Mouse (Mus musculus): ENCODE measurements around the gene Rhot1.

Gene Rhot1

DNA sequence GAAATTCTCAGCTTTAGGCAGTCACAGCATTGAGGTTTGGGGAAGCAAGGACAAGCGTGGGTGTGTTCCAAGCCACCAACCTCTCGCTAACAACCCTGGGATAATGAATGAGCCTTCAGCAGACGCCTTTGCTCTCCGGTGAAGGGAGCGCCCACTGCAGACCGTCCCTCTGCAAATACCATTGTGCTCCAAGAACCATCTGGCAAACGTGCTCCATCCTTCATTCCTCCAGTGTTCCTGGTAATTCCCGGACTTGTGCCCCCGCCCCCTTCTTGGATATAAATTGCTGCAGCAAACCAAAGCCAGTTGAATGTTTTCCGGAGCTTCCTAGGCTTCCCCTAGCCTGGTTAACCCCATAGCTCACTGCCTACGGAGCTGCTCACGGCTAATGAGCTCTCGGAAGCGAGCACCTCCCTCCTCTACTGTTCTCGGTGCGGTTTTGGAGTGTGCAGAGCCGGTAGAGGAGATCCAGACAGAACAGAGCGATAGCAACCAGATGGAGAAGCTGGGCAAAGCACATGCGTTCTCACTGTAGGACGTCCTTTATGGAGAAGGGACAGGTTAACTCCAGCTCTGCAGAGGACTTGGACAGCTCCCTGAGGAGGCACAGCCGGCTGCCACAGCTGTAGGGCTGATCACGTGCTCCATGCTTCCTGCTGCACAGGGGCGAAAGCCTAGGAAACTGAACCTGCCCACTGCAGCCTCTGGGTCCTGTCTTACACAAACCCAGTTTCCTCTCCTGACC is 81.1 kb downstream of the Rhot1 start:
- DNase-seq (ENCODE audit: low spot score in 2 of 2): no peak

DNA sequence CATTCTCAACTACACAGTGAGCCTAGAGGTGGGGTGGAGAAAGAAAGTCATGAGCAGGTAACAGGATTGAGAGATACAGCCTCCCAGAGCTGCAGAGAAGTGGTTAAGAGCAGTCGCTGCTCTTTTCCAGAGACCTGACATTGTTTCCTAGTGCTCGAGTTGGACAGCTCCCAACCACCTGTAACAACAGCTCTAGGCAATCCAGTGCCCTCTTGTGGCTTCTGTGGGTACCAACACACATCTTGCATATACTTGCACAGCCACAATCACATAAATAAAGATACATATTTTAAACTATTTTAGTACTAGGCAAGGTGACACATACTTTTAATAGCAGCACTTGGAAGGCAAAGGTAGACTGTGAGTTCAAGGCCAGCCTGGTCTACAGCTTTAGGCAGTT is 82.2 kb downstream of the Rhot1 start:
- no peak for DNase-seq (ENCODE audit: low spot score in 2 of 2)

DNA sequence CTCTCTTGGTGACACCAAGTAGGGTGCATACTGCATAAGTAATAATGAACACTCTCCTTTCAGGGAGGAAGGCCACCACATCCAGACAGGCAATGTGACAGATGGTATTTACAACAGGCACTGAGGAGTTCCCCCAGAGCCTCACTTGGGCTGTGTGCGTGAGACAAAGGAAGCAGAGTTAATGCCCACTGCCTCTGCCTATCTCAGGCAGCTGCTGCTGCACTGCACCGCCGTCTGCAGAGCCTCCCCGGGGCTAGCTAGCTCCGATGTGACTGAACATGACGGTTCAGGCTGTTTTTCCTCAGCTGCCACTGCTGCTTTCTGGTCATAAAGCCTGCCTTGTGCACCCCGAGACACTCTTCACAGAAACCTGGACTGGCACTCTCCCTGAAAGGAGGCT is 83.6 kb downstream of the Rhot1 start:
- no peak for DNase-seq (ENCODE audit: low spot score in 2 of 2)

DNA sequence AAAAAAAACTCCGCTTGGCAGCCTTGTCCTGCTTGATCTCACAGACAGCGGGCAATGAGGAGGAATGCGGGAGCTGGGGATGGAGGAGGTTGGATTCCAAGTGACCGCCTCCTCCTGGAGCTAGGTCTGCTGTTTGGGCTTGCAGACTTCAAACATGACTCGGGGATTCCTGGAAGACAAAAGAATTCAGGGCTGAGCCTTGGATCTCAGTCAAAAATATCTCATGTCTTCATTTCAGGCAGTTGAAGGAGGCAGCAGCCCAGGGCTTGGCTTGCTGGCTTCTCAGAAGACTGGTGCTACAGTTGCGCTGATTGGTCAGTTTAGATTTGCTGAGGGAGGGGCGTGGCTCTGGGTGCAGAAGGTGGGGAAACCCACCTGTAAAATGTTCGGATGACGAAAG is 86.2 kb downstream of the Rhot1 start:
- DNase-seq (ENCODE audit: low spot score in 2 of 2): no peak

DNA sequence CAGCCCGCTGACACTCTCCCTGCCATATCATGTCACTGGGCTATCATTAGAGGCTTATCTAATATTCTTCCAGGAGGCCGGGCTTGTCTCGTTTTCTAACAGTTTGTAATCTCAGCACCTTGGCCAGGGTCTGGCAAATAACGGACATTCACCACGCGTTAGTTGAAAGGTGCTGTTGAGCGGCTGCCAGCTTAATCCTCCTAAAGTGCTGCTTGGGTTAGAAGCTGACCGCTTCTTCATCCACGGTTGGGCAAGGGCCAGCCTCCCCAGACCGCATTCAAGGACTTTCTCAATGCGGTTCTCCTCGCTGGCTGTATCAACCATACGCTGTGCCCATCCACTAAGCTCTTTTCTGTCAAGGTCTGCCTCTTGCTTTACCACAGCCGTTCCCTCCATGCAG is 87.0 kb downstream of the Rhot1 start:
- no peak for DNase-seq (ENCODE audit: low spot score in 2 of 2)

DNA sequence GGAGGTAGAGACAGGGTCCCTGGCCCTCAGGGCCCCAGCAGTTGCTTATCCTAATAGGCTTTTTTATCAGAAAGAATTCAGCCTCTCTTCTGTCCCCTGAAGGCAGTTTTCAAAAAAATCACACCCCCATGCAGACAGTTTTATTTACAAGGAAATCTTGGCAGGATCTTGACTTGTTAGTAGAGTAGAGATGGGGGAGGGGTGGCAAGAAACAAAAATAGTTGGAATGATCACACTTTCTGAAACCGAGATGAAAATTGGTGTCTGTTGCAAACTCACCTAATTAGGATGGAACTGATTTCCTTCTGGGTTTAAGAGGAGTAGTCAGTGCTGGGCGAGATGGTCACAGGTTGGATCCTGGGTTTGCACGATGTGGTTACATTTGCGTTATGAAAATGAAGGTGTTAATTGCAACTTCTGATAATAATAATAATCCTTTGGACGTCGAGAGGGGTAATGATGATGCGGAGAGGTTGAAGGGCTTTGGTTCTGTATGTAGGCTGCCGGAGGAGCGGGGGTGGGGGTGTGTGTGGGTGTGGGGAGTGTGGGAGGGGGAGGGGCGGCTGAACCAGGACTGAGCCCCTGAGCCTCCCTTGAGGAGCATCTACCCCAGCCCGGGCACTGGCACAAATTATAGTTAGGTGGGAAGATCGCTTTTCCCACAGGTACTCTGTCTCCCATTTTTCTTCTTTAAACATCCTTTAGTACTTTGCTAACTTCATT is 90.9 kb downstream of the Rhot1 start:
- no peak for DNase-seq (ENCODE audit: low spot score in 2 of 2)

DNA sequence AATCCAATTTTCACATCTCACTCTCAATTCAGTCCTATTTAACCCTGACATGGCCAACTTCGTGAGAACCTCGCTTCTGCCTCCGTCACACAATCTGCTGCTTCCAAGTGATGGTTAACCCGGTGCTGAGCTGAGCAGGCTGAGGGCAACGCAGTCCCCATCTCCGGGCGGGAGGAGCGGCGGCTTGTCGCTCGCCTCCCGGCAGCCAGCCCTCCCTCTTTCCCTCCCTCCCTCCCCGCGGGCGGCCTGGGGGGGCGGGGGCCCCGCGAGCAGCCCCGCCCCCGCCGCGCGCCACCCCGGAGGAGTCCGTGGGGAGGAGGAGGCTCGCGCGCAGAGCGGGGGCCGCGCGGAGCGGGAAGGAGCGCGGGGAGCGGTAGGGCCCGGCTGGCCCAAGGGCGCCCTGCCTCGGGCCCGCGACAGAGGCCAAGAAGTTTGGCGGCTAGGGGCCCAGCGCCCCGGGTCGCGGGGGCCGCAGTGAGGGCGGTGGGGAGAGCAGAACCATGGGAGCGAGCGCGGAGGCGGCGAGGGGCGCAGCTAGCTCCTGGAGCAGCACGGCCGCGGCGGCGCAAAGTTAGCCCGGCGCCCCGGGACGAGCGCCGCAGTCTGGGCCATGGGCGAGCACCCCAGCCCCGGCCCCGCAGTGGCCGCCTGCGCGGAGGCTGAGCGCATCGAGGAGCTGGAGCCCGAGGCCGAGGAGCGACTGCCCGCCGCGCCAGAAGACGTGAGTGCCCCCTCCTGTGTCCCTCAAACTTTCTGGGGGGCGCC is 91.9 kb downstream of the Rhot1 start, which contains the start of gene Rhbdl3:
Rhbdl3 (plus strand) TSS at position 362 of the 765 bp plus-strand sequence.
- peak in 1 of 2 experiments; percentile 42 for DNase-seq (ENCODE audit: low spot score in 2 of 2)

DNA sequence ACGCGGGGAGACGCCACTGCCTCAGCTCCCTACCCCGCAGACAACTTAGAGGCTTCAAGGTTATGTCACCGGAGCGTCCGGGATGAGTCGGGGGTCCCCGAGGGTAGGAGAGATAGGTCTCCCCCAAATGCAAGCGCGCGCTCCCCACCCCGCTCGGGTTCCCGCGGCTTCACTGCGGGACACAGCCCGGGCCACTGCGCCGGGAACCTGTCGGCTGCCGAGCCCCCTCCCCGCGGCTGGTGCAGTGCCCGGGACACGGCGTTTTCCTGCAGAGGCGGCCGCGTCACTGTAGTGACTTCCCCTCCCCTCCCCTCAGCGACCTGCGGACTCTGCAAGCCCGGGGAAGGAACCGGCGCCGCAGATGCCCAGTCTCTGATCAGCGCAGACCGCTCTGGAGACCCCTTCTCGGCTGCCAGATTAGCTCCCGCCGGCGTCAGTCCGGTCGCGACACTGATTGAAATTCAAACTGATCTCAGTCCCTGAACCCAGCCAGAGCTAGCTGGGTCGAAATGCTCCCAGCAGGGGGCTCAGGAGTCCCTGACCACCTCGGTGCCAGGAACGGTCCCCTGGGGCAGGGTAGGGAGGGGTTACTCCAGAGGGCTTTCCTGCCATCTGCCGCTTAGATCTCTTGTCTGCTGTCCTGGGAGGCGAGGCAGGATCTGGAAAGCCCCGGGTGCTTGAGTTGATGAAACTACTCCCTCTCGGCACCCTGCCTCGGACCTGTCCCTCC is 92.7 kb downstream of the Rhot1 start:
- DNase-seq (ENCODE audit: low spot score in 2 of 2): peak in 1 of 2 experiments; percentile 58

DNA sequence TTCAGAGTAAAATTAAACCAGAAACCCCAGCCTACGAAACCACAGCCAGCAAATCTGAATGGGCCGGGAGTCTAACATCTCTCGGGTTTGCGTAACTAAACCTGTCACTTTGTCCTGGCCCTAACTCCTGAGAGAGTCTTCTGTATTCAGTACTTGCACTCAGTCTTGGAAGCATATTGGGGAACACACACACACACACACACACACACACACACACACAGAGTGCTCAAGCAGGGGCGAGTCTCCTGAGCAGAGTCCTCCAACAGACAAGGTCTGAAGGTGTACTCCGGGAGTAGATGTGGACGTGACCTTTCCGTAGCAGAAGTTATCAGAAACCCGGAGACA is 93.2 kb downstream of the Rhot1 start:
- DNase-seq (ENCODE audit: low spot score in 2 of 2): no peak

DNA sequence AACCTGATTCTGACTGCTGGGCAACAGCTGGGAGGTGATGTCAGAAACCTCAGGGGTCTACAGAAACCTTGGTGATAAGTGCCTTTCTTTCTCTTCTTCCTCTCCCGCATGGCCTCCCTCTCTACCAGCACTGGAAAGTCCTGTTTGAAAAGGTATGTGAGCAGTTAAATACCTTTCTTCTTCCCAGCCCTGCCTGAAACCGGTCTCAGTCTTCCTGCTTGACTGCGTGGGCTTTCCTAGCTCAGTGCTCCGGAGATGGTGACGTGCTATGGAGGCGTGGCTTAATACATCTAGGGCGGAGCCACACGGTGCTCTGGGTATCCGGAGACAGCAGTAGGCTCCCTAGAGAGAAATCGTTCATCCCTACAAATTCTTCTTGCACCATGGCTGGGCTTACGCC is 93.7 kb downstream of the Rhot1 start:
- DNase-seq (ENCODE audit: low spot score in 2 of 2): peak; percentile 70 to 77

DNA sequence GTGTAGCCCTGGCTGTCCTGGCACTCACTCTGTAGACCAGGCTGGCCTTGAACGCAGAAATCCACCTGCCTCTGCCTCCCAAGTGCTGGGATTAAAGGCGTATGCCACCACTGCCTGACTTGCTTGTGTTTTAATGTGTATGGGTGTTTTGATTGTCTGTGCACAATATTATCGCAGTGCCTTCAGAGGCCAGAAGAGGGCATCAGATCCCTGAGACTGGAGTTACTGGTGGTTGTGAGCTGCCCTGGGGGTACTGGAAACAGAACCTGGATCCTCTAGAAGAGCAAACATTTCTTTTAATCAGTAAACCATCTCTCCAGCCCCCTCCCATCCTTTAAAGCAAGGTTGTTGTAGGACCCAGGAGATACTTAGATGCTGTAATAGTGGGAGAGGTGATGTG is 94.9 kb downstream of the Rhot1 start:
- no peak for DNase-seq (ENCODE audit: low spot score in 2 of 2)

DNA sequence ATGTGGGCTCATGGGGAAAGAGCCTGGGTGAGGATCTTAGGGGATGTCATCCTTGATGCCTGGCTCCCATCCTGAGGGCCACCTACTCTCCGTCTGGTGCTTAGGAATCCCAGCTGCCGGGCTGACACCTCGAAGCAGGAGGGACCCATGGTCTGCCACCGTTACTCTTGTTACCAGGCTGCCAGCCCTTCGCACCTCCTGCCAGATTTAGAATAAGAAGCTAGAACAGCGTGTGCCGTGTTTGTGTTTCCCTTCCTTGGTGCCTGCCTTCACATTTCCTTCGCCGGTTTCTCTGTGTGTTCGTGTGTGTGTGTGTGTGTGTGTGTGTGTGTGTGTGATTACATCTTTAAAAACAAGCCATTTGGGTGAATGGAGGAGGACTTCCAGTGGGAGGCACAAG is 96.0 kb downstream of the Rhot1 start:
- peak in 1 of 2 experiments; percentile 60 for DNase-seq (ENCODE audit: low spot score in 2 of 2)

DNA sequence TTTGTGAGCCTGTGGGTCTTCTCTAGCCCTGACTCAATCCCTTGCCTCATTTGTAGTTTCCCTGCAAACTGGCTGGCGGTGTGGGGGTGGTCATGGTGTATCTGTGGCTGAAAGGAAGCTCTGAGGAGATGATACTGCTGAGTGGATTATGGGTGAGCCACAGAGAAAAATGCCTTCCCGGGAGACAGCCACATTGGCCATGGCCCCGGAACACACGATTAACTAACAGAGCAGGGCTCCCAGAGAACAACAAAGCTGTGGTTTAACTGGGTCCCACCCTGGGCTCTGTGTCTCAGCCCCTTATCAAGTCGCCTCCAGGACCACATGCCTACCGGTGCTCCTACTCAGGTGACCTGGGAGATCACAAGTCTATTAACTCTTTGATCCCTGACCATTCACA is 99.7 kb downstream of the Rhot1 start:
- DNase-seq (ENCODE audit: low spot score in 2 of 2): no peak

DNA sequence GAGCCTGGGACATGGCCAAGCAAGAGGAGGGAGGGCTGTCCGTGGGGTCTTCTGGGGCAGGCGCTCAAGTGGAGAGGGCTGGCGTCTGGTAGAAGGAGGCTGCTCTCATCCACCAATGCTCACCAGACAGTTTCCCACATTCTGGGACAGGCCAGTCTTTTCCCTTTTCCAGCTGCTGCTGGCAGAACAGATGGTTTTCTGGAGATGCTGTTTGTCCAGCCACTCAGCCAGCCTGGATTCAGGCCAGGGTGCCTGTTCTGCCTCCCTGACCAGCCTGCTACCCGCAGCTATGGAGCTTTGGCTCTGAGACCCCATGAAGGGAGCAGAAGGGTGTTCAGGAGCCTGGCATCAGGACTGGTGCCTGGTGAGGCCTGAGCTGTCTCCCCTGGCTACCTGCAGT is 102.5 kb downstream of the Rhot1 start:
- DNase-seq (ENCODE audit: low spot score in 2 of 2): no peak

DNA sequence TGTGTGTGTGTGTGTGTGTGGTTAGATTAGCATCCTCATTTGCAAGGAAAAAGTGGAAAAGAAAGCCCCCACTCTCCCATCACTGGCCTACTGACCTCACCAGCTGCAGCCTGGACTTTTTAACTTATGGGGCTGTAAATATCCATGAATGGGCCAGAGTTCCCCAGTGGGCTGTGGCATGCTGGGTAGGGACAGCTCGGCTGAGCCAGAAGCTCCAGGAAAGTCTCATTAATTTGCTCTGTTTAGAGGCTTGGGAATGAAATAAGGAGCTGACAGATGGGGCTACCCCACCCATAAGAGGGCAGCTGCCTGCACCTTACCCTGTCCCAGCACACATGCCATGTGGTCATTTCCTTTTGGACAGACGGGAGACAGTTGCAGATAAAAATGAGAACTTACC is 103.2 kb downstream of the Rhot1 start:
- DNase-seq (ENCODE audit: low spot score in 2 of 2): no peak

DNA sequence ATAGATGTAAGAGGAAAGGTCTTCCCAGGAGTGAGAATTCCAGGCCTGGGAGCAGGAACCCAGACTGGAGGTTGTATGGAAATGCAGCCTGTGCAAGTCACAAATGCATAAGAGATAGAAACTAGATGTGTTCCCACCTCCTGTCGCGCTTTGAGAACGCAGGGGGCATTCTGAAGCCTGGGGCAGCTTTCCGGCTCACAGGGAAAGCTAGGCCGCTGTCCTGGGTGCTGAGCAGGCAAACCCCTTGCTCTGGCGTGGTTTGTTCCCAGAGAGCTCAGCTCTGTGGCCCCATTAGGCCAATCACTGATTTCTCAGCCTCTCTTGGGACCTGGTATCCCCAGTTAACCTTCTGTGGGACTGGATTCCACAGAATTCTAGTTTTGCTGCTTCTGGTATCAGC is 103.7 kb downstream of the Rhot1 start:
- DNase-seq (ENCODE audit: low spot score in 2 of 2): no peak

DNA sequence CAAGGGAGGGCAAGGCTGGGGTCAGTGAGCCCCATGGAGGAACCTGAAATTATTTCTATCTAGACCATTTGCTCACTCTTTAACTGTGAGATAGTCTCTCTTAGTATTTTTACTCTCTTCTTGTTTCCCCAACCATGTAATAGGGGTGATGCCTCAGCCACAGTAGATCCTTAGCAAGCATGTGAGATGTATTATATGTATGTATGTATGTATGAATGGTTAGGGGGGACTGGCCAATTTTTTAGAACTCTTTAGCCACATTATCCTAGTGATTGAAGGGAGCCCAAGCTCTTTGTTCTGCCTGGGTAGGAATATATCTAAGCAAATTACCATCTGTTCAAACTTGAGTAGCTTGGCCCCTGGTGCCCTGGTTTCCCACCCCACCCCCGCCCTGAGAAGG is 104.6 kb downstream of the Rhot1 start:
- DNase-seq (ENCODE audit: low spot score in 2 of 2): no peak

DNA sequence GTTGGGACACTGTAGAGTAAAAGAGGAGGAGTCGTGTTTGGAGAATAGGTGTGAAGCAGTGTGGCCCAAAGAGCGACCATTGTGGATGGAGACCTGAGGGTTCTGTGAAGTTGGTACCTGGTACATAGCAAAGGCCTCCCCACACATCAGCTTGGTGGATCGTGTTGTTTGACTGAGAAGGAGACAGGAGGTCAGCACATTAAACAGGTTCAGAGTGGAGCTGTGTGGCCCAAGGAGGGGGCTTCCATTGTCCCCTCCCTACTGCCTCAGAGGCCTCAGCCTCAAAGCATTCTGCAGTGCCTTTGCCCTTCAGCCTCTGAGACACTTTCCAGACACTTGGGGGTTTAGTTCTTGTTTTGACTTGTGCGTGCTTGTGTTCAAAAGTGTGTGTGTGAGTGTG is 105.1 kb downstream of the Rhot1 start:
- no peak for DNase-seq (ENCODE audit: low spot score in 2 of 2)

DNA sequence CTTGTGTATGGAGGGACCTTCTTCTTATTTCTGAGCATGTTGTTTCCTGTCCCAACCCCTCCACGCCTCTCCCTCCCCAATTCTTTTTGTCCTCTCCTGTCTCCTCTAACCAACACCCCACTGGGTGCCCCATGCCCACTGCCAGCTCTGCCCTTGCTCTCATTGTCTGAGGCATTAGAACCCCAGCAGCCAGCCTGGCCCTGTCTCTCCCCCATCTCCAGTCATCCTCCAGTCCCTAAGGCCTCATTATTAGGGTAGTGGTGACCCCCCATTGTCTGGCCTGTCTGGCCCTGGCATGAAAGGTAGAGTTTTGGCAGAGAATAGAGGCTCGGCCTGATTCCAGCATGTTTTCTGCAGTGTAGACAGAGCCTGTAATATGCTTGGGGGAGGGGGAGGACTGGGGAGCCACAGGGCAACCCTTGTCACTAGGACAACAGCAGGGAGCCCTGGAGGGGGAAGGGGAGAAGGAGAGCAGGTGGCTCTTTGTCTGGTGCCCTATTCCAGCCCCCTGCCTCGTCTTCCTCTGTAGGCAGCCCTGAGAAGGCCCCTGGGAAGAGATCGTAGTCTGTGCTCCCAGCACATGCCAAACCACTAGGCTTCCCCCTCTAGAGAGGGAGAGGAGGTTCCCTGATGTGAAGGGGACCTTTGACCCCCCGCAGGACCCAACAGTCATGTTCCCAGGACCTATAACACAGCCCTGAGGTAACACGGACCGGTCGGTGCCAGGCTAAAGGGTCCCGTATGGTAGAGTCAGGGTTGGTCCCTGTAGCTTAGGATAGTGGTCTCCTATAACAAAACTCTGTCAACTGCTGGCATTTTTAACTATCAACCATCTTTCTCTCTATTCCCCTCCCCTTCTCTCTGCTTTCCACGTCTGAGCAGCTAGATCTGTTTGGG is 107.2 kb downstream of the Rhot1 start:
- DNase-seq (ENCODE audit: low spot score in 2 of 2): no peak

Data from frontal cortex, postnatal 14 days (tissue).